8 mouse cellular contexts compared by ENCODE assay signal in the genomic region with DNA sequence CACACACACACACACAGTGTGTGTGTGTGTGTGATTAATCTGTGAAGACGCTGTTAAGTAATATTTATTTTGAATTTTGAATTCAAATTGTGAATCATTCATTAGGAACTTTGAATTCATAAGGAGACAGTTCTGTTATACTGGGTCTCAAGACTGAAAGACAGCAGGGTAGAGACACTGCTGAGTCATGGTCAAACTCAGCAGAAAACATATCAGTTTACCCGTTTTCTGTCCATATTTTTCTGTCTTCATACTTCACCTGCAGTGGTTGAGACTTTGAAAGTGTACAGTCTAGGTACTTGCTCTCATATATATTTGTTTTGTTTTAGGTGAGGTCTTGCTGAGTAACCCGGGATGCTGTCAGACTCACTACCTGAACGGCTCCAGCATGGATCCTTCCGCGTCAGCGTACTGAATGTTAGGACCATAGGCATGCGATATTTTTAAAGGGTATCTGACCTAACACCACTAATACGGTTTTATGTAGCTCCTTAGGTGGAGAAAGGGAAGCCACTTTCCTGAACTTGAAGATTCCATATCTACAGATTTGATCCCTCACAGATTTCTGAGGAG.
DNase-seq lines count a peak whose midpoint lies in the region; ATAC-seq and TF ChIP-seq lines count a peak whose summit lies in the region.

No protein-coding gene starts in this region.

- H3K4me3 ChIP-seq in kidney, postnatal 0 days (replicated peaks; ENCODE audit: low read depth, low read length), result peak overlapping the region; percentile 52
- peak overlapping the region; percentile 51 for H3K4me3 ChIP-seq in midbrain, embryonic 15.5 days
- no peak overlapping the region for H3K4me3 ChIP-seq in thymus, adult 2 months (ENCODE audit: control insufficient read depth, insufficient read depth, low read length)

- H3K27ac ChIP-seq in kidney, postnatal 0 days, result no peak overlapping the region
- no peak overlapping the region for H3K27ac ChIP-seq in midbrain, embryonic 15.5 days
- H3K27ac ChIP-seq in thymus, adult 2 months (ENCODE audit: control insufficient read depth, insufficient read depth, low read length), result no peak overlapping the region

- no peaks in the 10 kb centered on the region for H3K9me3 ChIP-seq in kidney, postnatal 0 days (replicated peaks; ENCODE audit: low read length)
- no peaks in the 10 kb centered on the region for H3K9me3 ChIP-seq in midbrain, embryonic 15.5 days

- DNase-seq in 3T3-L1 (ENCODE audit: low read depth, low spot score) (peak; percentile 64), MEL-GATA-1-ER (ENCODE audit: extremely low read depth, low read depth) (peak; percentile 77)
- peak; percentile 26 for DNase-seq in kidney, postnatal 0 days (ENCODE audit: low spot score)
- DNase-seq in thymus, adult 2 months, result no peak
- no peak for DNase-seq in spleen, postnatal 10 days (ENCODE audit: low spot score in 2 of 2)
- no peak for DNase-seq in ovary, adult 18-20 months (ENCODE audit: low spot score)

- no peaks in the 10 kb centered on the region for H3K27me3 ChIP-seq in kidney, postnatal 0 days (ENCODE audit: insufficient read depth, low read length)
- no peaks in the 10 kb centered on the region for H3K27me3 ChIP-seq in midbrain, embryonic 15.5 days (replicated peaks)
- no peaks in the 10 kb centered on the region for H3K27me3 ChIP-seq in thymus, adult 2 months (ENCODE audit: control insufficient read depth, insufficient read depth, low read length)

- no peak for TF ChIP-seq POLR2A in thymus, adult 2 months (IDR thresholded peaks at IDR 0.05; ENCODE audit: control insufficient read depth, extremely low read depth, insufficient read depth, low read length, poor library complexity)

- H3K9ac ChIP-seq in kidney, postnatal 0 days (ENCODE audit: low read depth, low read length), result no peak overlapping the region
- no peak overlapping the region for H3K9ac ChIP-seq in midbrain, embryonic 15.5 days

- ATAC-seq in erythroblast, adult 5-6 weeks (replicated peaks; ENCODE audit: low FRiP score, poor library complexity, severe bottlenecking), result peak; percentile 71
- no peak for ATAC-seq in kidney, postnatal 0 days (replicated peaks; ENCODE audit: low FRiP score, low read depth)
- no peak for ATAC-seq in midbrain, embryonic 15.5 days (replicated peaks)

- no peak for TF ChIP-seq CTCF in kidney, postnatal 0 days (IDR thresholded peaks at IDR 0.05; ENCODE audit: low read depth)
- TF ChIP-seq CTCF in thymus, adult 2 months (IDR thresholded peaks at IDR 0.05; ENCODE audit: borderline replicate concordance, control insufficient read depth, extremely low read depth, insufficient read depth, low read length, poor library complexity), result no peak

- no peaks in the 10 kb centered on the region for H3K36me3 ChIP-seq in kidney, postnatal 0 days (ENCODE audit: insufficient read depth, low read length)
- H3K36me3 ChIP-seq in midbrain, embryonic 15.5 days (replicated peaks), result no peaks in the 10 kb centered on the region
- H3K36me3 ChIP-seq in thymus, adult 2 months (ENCODE audit: control insufficient read depth, insufficient read depth, low read length), result no peaks in the 10 kb centered on the region

- H3K4me1 ChIP-seq in kidney, postnatal 0 days (replicated peaks; ENCODE audit: insufficient read depth, low read length), result no peaks in the 10 kb centered on the region
- no peaks in the 10 kb centered on the region for H3K4me1 ChIP-seq in midbrain, embryonic 15.5 days
- H3K4me1 ChIP-seq in thymus, adult 2 months (replicated peaks; ENCODE audit: control insufficient read depth, insufficient read depth, low read length), result peaks cover 4% of the 10 kb centered on the region

- H3K4me2 ChIP-seq in kidney, postnatal 0 days (ENCODE audit: low read length), result peak overlapping the region; percentile 81
- H3K4me2 ChIP-seq in midbrain, embryonic 15.5 days, result peak overlapping the region; percentile 81

- 57% methylated on average over 9 of the region's 9 CpGs for WGBS in kidney, postnatal 0 days
- WGBS in midbrain, embryonic 15.5 days, result 59% methylated on average over 9 of the region's 9 CpGs
- WGBS in thymus, adult 2 months, result 73% methylated on average over 9 of the region's 9 CpGs

Comparison
In these comparisons a context has a peak if more than half of its experiments do, and no peak if none do; other contexts are left out.
1. DNase-seq: peak in 3T3-L1 (single experiment), MEL-GATA-1-ER (single experiment) and kidney, postnatal 0 days (single experiment); none in thymus, adult 2 months (single experiment), spleen, postnatal 10 days (0 of 2) and ovary, adult 18-20 months (single experiment).